Mouse (Mus musculus) ES-Bruce4 (cell line): ENCODE data around the gene Frmd4a. TPM values are rescaled to one million over a fixed set of nuclear protein-coding genes. Genes with fewer than 3 reads are reported as not detected.

Source experiments
- H3K27ac ChIP-seq: 2 replicates; pipeline ENCODE4 v1.5.1; 2012; ENCODE audit warnings: low read length, inconsistent platforms; ENCODE audit not compliant: insufficient read depth
- H3K27me3 ChIP-seq: 2 replicates; pipeline ENCODE4 v1.6.1; 2012; ENCODE audit warnings: mild to moderate bottlenecking, low read length, inconsistent platforms; ENCODE audit not compliant: control insufficient read depth, poor library complexity, insufficient read depth, severe bottlenecking
- H3K36me3 ChIP-seq: 2 replicates; pipeline ENCODE4 v1.6.1; 2012; ENCODE audit warnings: inconsistent platforms, mild to moderate bottlenecking, low read length, moderate library complexity; ENCODE audit not compliant: control insufficient read depth, poor library complexity, insufficient read depth, severe bottlenecking
- H3K4me1 ChIP-seq: one replicate; pipeline ENCODE4 v1.8.1; 2011; ENCODE audit warnings: low read length; ENCODE audit not compliant: control insufficient read depth, insufficient read depth
- H3K4me3 ChIP-seq: 2 replicates; pipeline ENCODE4 v1.5.1; 2011; ENCODE audit warnings: low read depth, mild to moderate bottlenecking, low read length
- H3K9ac ChIP-seq: 2 replicates; pipeline ENCODE4 v1.6.1; 2012; ENCODE audit warnings: low read depth, mild to moderate bottlenecking, inconsistent platforms; ENCODE audit not compliant: poor library complexity, severe bottlenecking
- H3K9me3 ChIP-seq: replicated peaks from 2 replicates; pipeline ENCODE4 v1.6.1; 2012; ENCODE audit warnings: mild to moderate bottlenecking, low read length, inconsistent platforms; ENCODE audit not compliant: control insufficient read depth, poor library complexity, insufficient read depth, severe bottlenecking
- CTCF ChIP-seq: IDR thresholded peaks from one replicate; pipeline ENCODE4 v1.8.1; 2011; ENCODE audit warnings: low read depth, low read length
- EP300 ChIP-seq: IDR thresholded peaks from 2 replicates; pipeline ENCODE4 v1.6.1; 2011; ENCODE audit warnings: low read depth, low read length; ENCODE audit not compliant: insufficient read depth
- POLR2A ChIP-seq: IDR thresholded peaks from one replicate; pipeline ENCODE4 v1.8.1; 2011; ENCODE audit warnings: low read length; ENCODE audit not compliant: insufficient read depth
- polyA plus RNA-seq: library from polyadenylated mRNA; stranded (reverse); fragments of >200 nt; gene quantifications from 2 replicates; pipeline ENCODE4 v1.2.4, GENCODE M21; 2011; ENCODE audit warnings: low read depth; ENCODE audit not compliant: missing spikeins, insufficient read depth, insufficient read length

Gene Frmd4a
- polyA plus RNA-seq, 1 experiment = 5.6 TPM

GRCm38 (mm10) chr2:4541330-4541729, 523.8 kb downstream of the Frmd4a start:
- Histone ChIP-seq H3K9ac (no peak overlapping the region), H3K9me3 (no peaks in the 10 kb centered on the region), H3K4me3 (no peak overlapping the region), H3K36me3 (no peaks in the 10 kb centered on the region), H3K27me3 (no peaks in the 10 kb centered on the region), H3K4me1 (peaks cover 12% of the 10 kb centered on the region), H3K27ac (no peak overlapping the region)
- TF ChIP-seq EP300 (no peak), POLR2A (no peak), CTCF (no peak)

DNA sequence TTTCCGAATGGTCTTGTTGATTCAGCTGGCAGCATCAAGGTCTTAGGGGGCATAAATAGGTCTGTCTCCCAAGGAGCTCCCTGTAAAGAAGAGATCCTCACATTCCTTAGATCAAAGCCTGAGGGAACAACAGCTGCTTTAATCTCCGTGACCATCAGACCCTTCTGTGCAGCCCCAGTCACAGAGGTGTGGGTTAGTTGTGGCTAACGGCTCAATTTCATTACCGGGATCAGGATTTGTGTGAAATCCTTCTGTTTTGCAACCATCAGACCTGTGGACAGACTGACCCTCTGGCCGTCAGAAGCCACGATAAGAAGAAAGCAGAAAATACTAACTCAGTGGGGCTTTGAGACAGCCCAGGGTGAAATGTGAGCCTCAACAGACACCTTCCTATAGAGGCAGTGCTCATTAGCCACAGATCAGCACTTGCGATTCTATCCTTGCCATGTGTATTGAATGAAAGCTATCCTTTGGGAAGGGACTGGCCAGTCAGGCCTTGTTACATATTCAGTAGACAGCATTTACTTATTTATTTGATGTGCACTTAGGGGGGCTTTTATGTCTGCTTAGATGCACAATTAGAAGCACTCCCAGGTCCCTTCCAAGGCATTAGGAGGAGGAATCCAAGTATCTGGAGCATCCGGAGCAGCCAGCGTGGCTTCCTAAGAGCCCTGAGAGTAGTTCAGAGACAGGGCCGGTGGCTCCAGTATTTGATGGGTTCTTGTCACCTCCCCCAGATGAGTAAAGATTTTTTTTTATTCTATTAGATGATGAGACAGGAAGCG, 524.5 kb downstream of the Frmd4a start:
- TF ChIP-seq POLR2A = no peak
- no peak for TF ChIP-seq EP300
- TF ChIP-seq CTCF = no peak
- H3K4me1 ChIP-seq = peaks cover 12% of the 10 kb centered on the region
- no peaks in the 10 kb centered on the region for H3K36me3 ChIP-seq
- no peaks in the 10 kb centered on the region for H3K27me3 ChIP-seq
- H3K9ac ChIP-seq = no peak overlapping the region
- H3K9me3 ChIP-seq = no peaks in the 10 kb centered on the region
- H3K4me3 ChIP-seq = no peak overlapping the region
- no peak overlapping the region for H3K27ac ChIP-seq

DNA sequence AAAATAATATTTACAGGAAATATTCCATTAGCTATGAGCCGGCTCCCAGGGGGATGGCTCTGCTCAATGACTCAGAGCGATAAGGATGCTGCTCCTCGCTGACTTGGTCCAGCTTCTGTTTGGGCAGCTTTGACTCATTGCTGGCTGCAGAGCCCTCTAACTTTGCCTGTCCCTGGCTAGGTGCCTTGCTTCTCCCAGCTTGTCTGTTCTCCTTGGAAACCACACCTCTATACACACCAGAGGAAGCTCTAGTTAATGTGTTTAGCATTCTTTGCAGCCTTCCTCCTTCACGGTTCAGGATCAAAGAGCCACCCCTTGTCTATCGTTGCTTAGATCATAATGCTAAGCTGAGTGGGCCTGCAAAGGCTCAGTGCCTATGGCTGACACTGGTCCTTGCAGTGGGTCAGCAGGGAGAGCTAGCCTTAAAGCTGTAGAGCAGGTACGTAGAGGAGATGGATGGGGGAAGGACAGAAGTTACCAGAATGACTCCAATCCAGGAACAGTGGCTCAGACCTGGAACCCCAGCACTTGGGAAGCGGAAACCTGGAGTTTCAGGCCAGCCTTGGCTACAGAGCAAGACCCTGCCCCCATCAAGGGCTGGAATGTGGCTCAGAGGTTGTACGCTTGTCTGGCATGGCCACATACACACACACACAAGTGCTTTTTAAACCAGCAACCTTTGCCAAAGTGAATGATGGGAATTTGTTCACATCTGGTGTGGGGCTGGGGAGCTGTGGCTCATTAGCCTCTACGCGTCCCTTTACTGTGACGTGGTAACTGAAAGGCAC, 525.3 kb downstream of the Frmd4a start:
- Histone ChIP-seq H3K36me3 (no peaks in the 10 kb centered on the region), H3K27ac (no peak overlapping the region), H3K27me3 (no peaks in the 10 kb centered on the region), H3K4me1 (peaks cover 12% of the 10 kb centered on the region), H3K9me3 (no peaks in the 10 kb centered on the region), H3K4me3 (no peak overlapping the region), H3K9ac (no peak overlapping the region)
- TF ChIP-seq POLR2A (no peak), EP300 (no peak), CTCF (no peak)

- Histone ChIP-seq H3K36me3 (no peaks in the 10 kb centered on the region), H3K9ac (no peak overlapping the region), H3K27me3 (no peaks in the 10 kb centered on the region), H3K4me1 (peaks cover 12% of the 10 kb centered on the region), H3K27ac (no peak overlapping the region), H3K4me3 (no peak overlapping the region), H3K9me3 (no peaks in the 10 kb centered on the region)
- no peak for TF ChIP-seq EP300
These were observed 525.9 kb downstream of the Frmd4a start for GRCm38 (mm10) chr2:4543417-4543775.

DNA sequence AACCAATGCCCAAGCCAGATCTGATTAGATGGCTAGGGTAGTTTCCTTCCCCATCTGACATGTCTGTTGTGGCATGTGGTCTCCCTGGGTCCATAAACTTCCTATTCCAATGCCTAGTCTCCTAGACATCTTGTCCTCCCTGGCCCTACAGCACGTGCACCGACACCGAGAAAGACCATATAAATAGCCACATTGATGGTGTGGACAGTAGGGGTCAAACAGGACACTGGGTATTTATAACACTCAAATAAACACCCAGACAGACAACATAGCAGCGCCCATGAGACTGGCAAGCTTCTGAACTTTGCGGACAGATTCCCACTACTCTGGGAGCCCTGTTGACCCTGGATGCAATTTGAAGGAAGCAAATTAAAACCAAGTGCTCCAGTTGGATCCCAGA, 526.8 kb downstream of the Frmd4a start:
- Histone ChIP-seq H3K9me3 (no peaks in the 10 kb centered on the region), H3K9ac (no peak overlapping the region), H3K4me1 (peaks cover 7% of the 10 kb centered on the region), H3K36me3 (no peaks in the 10 kb centered on the region), H3K27ac (no peak overlapping the region), H3K4me3 (no peak overlapping the region), H3K27me3 (no peaks in the 10 kb centered on the region)
- no peak for TF ChIP-seq CTCF
- TF ChIP-seq EP300 = no peak
- TF ChIP-seq POLR2A = no peak

DNA sequence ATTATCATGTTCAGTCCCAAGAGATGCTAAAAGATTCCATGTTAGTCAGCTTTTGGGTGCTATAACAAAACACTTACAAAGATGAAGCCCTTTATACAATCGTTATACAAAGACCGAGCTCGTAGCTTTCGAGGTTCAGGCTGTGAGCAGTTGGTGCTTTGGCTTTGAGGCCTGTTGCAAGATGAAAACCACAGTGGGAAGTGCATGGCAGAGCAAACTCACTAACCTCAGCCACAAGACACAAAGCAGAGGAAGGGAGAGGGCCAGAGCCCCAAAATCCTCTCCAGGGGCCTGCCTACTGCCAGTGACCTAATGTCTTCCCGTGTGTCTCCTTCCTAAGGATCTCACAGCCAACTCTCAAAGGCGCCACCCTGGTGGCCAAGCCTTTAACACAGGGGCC, 527.7 kb downstream of the Frmd4a start:
- H3K4me1 ChIP-seq = peaks cover 5% of the 10 kb centered on the region
- no peaks in the 10 kb centered on the region for H3K27me3 ChIP-seq
- no peak overlapping the region for H3K27ac ChIP-seq
- H3K36me3 ChIP-seq = no peaks in the 10 kb centered on the region
- H3K9ac ChIP-seq = no peak overlapping the region
- no peak for TF ChIP-seq POLR2A
- TF ChIP-seq EP300 = no peak
- no peak overlapping the region for H3K4me3 ChIP-seq
- no peaks in the 10 kb centered on the region for H3K9me3 ChIP-seq
